Mouse (Mus musculus) 416B (cell line): ENCODE data around the gene Mrps23.

Source experiments
- DNase-seq: peaks from one replicate; pipeline ENCODE4 v3.0.0; 2011; ENCODE audit warnings: low read depth

The Mrps23 gene

DNA sequence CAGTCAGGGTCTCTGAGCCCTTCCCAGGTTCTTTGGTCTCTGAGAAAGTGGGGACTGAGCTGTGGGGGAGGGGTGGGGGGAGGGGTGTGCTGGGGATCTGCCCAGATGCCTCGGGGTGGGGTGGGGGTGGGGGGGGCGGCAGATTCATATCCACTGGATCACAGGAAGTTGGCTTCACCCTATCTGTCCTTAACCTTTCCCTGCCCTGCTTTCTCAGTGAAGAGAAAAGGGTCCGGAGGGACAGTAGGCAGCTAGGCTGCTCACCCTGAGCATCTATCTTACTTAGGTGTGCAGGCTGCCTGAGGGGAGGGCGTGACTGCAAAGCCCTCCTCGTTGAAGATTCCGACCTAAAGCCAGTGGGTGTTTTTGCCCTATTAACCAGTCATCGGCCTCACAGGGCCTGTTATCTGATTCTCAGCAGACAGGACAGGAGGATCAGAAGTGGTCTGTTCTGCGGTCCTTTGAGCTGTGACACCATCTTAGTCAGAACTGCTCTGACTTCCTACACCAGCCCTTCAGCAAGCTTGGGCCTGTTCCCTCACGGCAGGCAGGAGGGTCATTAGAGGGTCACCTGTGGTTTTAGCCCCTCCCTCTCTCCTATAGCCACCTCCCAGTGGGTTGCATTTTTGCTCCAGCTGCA, 30.7 kb upstream of the Mrps23 start:
- DNase-seq = peak; percentile 91

DNA sequence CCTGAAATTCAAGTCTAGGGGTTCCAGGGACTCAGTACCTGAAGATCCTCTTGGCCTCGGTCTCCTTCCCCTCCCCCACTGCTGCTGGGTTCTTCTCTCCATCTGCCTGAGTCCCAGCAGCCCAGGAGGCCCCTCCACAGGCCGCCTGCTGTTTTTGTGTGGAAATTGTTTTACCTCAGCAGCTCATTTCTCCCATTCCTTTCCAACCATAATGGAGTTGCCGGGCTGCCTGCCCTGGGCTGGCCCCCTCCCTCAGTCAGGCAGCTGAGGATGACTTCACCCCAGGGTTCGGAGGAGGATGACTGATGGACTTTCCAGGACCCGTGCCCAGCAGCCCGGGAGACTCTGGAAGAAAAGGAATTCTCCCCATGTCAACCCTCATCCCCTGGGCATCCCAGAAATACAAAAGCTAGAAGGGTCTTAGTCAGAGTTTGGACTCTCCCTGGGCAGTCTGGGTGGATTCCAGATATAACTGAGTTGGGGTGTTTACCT, 23.7 kb upstream of the Mrps23 start:
- no peak for DNase-seq

DNA sequence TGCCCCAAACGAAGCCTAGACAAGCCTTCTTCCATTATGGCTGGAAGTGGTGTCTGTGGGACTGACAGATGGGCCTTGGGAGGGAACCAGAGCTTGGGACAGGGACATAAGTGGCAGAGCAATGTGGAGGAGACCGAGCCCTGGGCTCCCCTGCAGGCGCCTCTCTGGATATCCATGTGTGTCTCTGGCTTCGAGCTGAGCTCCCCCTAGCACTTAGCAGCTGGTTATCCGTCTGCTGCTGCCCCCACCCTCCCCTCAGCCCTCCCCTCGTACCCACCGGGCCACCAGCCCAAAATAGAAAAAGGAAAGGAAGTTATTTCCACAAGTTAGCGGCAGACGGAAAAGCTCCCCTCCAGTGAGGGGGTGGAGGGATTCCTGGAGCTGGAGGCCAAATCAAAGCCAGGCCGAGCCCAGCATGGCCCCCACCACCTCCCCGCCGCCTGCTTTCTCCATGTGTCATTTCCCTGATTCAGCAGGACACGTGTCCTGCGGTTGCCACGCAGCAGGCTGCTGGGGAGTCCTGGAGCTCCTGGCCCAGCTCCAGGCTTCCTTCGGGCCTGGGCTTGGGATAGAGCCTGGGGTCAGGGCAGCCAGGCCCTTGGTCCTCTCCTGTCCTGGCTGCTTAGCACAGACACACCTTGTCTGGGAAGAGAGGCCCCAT, 23.1 kb upstream of the Mrps23 start:
- DNase-seq = peak; percentile 56

DNA sequence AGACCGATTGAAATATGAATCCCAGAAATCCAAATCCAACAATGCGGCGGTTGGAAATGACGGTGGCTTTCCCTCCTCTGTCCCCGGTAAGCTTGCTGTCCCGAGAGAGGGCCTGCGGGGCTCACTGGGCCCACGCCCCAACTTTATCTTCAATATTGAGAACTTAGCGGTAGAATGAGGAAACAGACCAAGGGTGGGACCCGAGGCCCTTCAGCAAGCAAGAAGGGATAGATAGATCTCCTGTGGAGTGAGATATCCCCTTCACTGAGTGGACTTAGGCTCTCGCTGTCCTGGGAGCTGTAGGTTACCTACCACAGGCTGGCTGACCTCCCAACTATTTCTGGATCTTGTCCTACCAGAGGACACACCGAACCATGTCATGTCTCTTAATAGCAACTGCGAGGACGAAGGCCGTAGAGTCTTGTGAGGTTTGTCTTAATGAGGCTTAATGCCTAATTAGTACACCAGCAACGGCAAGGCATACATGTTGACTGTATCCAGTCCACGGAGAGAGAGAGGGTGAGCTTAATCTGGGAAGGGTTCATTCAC, 19.5 kb upstream of the Mrps23 start:
- DNase-seq = no peak

DNA sequence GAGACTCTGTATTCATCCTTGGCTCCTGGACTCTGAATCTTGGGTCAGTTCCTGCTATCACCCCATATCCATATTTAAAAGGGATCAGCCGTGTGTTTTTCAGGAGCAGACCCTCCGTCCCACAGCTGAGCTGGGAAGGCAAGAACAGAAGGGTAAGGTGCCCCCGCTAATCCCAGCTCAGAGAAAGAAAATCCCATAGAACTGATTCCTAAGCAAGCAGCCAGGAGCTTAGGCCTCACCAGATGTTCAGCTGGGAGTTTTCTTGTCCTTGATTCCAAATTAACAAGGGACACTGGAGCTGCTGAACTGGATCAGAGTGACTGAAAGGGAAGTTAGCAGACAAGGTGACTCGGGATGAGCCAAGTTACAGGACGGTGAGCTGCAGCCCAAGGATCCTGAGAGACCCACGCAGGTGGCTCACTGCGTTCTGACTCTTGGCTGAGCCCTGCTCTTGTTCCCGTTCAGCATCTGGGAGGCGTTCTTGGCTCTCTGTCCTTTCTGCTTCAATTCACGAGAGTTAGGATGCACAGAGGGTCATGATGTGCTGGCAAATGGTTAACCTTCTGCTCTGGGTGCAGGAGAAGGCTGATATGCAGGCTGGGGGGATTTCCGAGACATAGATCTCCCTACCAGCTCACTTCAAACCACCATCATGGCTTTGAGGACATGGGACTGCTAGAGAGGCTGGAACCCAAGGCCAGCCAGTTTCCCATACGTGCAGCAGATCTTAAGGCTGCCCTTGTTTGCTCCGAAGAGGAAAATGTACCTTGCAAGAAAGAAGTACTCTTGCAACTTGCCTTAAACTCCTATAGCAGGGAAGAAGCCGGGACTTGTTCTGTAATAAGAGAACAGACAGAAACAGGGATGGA, 17.9 kb upstream of the Mrps23 start:
- no peak for DNase-seq

DNA sequence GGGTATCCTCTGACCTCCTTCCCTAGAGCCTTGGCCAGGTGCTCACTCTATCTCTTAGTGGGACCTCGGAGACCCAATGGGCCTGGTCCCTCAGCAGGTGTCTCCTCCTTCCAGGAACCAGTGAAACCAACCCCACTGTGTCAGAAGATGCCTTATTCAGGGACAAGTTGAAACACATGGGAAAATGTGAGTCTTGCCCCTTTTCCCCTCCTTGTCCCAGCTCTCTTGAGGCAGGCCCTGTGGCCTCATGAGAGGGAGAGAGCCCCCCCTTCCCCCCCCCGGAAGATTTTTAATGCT, 17.3 kb upstream of the Mrps23 start:
- DNase-seq = no peak

DNA sequence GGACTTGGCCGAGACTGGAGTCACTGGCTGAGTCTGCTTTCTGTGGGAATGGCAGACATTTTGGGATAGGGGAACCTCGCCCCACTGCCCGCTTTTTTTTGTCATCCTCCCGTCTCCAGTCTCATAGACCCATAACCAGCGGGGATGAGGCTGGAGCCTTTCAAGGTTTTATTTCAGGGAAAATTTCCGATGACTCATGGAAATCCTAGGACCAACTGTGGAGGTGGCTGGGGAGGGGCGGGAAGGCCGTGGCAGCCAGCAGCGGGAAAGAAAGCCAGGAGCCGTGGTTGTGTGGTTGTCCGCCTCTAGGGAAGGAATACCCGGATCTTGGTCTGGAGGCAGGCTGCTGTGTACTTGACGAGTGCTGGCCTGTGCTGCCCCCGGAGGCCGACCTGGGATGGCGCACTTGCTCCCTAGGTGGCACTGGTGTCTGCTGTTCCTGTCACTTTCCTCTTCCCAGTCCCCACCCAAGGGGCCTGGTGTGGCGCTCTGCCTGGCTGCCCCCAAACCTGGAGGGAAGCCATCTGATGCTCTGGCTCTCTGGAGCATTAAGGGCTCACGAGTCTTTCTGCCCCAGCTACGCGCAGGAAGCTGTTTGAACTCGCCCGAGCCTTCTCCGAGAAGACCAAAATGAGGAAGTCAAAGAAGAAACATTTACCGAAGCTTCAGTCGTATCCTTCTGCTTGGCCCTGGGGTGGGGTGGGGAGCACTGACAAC, 16.6 kb upstream of the Mrps23 start:
- peak; percentile 87 for DNase-seq

DNA sequence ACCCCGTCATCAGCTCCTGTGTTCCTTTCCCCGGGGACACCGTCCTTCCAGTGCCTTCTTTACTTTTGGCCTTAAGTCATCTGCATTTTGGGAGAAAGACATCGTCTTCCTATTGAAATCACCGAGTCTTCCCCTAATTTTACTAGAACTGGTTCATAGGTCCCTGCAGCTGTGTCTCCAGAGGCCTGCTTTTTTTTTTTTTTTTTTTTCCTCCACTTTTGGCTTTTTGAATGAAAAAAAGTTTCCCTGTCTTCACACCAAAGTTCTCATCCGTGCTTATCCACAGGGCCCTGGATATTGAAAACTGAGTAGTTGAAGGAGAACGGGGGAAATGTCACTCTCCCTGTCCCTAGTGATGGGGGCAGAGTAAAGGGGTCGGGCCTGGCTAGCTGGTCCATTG, 16.0 kb upstream of the Mrps23 start:
- no peak for DNase-seq

DNA sequence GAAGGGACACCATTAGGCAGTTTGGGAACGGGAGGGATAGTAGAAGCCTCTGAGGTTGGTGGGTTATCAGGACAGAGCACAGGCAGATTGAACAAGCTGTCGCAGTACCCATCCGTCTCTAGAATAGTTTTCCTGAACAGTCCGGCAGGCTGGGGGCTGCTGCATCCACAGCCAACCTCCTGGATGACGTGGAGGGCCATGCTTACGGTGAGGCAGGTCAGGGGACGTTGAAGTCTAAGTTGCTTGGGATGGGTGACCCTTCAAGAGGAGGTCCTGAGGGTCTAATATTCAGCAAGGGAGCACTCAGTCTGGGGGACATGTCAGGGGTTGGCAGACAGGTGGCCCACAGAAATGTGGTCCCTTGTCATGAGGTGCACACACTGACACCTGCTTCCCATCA, 15.6 kb upstream of the Mrps23 start:
- no peak for DNase-seq

DNA sequence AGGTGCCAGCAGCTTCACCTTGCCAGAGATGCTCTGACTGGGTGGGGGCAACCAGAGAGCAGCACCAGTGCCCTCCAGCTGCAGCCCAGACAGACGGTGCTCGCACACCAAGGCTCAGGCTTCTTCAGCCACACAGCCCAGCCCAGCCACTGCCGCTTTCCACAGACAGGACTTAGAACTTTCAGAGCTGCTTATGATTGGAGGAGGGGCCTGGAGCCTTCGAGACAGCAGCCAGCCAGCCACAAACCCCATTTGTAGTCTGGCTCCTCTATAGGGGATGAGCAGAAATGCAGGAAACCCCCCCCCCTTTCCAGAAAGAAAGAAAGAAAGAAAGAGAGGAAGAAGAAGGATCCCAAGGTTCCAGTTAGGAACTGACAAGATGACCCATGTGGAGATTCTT, 11.6 kb upstream of the Mrps23 start:
- peak; percentile 18 for DNase-seq

DNA sequence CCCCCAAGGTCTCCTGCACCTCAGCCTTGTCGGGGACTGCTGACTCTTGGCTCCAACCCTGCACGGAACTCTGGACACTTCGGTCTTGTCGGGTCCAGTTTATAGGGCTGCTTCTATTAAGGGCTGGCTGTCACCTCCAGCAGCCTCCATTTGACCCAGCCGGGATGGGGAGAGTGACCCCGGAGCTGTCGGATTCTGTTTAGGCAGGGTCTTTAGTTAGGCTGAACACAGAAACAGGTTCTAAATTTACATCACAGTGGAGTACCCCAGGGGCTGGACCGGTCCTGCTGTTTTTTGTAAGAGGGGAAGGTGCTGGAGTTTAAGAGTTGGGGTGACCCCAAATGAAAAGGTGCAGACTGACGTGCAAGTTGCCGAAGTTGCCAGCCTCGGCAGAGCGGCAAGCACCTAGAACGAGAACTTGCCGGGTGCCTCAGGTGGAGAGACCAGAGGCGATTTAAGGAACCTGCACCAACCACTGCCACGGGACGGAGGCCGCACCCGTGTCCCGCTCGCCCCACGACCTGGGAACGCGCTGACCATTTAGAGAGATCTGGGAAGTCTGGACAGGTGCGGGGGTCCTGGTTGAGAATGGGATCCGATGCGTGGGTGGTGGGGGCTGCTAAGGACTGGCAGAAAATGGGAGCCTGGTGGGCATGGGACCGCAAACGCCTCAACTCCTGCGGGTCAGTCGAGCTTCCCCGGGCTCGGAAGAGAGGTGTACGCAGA, 10.9 kb upstream of the Mrps23 start:
- DNase-seq = no peak

DNA sequence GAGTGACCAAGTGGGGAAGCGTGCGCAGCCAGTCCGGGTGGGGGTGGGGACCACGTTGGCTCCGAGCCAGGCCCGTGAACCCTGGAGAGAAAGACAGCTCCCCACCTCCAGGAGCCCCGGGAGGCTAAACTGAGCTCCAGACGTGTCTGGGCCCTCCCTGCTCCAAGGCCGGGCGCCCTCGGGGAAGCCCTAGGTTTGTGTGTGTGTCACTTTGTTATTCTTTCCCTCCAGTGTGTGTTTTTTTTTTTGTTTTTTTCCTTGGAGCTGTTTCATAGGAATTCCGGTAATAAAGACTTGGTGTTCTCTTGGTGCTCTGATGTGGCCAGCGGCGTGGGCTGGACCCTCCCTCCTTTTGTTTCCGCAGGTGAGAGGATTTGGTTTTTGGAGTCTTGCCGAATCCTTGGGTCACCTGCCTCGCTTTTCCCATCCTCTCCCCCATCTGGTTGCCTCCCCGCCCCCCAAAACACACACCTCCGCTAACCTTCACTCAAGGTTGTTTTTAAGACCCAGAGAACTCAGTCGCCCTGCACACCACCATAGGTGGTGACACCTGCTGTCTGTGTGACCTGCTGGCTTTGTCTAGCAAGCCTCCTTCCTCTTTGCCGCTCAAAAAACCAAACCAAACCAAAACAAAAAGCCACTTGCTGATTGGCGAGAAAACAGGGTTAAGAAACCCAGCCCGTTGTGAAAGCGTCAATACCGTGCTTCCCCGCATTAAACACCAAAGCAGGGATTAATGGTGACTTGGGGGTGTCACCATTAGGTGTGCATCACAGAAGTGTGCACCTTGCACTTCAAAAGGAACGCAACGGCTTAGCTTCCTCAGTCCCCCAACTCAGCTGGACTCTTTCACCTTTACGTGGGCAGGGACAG, 10.1 kb upstream of the Mrps23 start:
- DNase-seq = peak; percentile 49

DNA sequence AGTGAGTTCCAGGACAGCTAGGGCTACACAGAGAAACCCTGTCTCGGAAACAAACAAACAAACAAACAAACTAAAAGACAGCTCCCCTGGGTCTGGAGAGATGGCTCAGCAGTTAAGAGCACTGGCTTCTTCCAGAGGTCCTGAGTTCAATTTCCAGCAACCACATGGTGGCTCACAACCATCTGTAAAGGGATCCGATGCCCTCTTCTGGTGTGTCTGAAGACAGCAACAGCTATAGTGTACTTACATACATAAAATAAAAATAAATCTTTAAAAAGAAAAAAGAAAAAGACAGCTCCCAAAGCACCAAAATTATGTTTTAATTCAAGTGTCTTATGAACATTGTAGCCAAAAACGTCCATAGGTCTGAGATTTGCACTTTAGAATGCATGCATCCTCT, 8.5 kb upstream of the Mrps23 start:
- peak; percentile 21 for DNase-seq

DNA sequence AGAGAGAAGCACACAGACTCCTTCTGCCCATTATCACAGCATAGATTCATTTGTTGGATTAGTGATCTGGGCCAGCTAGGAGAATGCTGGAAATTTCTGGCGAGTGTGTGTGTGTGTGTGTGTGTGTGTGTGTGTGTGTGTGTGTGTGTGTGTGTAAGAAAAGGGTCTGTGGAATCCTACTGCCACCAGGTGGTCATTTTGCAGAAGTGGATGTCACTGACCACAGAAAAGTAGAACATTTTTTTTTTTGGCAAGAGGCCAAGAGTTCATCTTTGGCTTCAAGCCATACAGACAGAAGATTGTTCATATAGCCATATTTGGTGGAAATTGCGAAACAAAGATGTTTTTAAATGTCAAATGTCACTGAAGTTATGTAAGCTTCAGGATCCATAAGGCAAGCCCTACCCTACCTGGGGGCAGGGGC, 7.0 kb upstream of the Mrps23 start:
- peak; percentile 95 for DNase-seq

DNA sequence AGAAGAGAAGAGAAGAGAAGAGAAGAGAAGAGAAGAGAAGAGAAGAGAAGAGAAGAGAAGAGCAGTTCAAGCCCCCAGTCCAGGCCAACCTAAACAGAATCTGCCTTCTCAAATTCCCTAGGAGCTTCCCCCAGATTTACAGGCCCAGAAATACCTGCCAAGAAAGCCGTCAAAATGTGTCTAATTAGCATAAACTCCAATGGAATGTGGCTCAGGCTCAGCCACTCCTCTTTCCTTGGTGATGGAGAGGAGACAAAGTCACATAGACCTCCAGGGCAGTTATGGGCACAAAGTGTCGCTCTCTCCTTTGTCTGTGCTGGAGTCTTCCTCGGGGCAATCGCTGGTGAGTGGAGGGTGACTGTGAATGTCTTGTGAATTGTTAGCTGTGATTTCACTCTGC, 6.0 kb upstream of the Mrps23 start:
- no peak for DNase-seq

DNA sequence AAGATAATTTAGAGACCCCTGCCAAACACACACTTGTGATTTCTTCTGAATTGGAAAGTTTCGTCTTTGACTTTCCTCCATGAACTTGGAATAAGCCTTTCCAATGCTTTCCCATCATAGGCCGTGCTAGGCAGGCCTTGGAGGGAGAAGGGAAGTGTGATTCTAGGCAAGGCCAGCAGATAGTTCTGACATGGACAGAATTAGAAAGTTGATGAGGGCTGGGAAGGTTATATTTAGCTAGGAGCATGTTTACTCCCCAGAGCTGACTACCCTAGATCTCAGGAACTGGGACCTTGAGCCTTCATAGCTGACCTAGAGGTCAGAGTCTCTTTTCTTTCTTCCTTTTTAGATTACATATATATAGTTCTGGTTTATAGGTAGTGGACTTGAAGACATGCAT, 3.0 kb upstream of the Mrps23 start:
- DNase-seq = no peak

DNA sequence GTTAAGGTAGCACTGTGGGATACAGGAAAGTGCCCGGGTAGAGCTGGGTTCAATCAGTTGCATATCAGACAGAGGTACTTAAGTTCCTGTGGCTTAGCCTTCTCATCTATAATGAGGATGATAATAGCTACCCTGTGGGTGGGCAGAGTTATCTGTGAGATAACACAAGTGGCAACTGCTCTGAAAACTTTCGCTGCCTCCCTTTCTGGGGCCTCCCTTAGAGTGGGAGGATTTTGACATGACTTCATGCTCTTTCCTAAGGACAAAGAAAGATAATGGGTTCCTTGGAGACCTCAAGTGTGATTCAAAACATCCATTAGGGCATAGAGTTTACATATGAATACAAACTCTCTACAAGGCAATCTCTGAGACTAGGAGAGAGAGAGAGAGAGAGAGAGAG, 2.1 kb upstream of the Mrps23 start:
- no peak for DNase-seq

DNA sequence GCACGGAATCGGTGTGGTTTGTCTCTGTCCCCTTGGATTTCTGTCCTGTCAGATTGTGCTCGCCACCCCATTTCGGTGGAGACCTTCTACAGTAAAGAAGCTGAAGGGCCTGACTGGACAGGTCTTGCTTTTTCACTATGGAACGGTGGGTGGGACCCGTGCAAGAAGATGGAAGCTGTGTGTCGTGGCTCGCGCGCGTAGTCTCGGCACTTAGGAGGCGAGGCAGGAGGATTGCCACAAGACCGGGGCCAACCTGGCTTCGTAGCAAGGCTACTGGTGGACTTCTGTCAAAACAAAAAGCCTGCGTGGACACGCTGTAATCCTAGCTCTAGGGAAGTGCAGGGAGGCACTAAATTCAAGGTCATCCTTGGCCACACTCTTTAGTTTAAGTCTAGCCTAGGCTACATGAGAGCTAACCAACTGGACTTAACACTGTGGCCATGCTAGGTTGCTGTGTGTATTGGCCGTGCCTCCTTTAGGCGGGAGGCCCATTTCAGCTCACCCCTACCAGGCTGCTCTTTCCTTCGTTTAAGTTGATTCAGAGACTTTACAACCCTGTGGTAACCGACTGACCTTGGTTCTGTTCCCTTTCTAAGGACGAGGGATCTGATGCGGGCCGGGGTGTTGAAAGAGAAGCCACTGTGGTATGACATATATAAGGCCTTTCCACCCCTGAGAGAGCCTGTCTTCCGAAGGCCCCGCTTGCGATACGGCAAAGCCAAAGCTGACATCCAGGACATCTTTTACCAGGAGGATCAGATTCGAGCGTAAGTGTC, 593 bp downstream of the Mrps23 start:
- peak; percentile 49 for DNase-seq

DNA sequence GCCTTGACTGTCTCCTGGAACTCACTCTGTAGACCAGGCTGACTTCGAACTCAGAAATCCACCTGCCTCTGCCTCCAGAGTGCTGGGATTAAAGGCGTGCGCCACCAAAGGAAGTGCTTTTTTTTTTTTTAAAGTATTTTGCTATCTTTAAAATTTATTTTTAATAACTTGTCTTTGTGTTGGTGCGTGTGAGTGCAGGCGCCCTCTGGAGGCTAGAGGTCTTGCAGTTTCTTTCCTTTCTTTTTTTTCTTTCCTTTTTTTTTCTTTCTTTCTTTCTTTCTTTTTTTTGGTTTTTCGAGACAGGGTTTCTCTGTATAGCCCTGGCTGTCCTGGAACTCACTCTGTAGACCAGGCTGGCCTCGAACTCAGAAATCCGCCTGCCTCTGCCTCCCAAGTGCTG, 2.4 kb downstream of the Mrps23 start:
- peak; percentile 47 for DNase-seq

DNA sequence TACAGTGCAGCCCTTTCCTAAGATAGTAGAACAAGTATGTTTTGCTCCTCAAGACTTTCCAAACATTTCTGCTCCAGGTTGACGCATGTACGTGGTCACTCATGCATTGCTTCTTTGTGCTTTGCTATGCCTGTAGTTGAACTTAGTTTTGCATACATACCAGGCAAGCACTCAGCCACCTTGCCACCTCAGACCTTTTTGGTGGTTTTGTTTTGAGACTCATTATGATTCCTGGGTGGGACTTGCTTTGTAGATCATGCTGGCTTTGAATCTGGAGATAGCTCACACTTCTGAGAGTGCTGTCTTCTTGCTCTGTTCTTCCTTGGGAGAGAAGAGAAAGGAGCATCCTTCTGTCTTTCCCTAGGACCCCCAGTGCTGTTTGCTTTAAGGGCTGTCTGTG, 3.5 kb downstream of the Mrps23 start:
- DNase-seq = no peak
